Mouse (Mus musculus): ENCODE data around the gene Vps4b.

Gene Vps4b

GRCm38 (mm10) chr1:106796542-106796924 lies at the start of gene Vps4b:
Gene Vps4b (minus strand): TSS chr1:106796728.
- DNase-seq (ENCODE audit: low read depth, low spot score) = peak; percentile 98

DNA sequence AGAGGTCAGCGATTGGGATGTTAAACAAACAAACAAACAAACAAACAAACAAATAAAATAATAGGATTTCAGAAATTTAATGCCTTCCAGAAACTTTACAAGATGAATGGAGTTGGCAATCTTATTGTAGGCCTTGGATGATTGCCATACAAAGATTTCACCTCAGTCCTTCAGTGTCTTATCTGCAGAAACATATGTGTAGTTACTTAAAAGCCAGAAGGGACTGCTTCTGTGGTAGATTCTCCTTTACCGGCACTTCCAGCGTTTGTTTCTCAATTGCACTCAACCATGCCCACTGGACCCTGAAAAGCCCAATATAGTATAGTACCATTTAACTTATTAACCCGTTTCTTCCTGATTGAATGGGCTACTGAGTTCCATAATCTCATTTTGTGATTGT lies 32.3 kb upstream of the Vps4b start:
- DNase-seq (ENCODE audit: low read depth, low spot score) = no peak

- peak; percentile 22 for DNase-seq (ENCODE audit: low read depth, low spot score)
These were observed 25.8 kb upstream of the Vps4b start for GRCm38 (mm10) chr1:106822297-106822696.

DNA sequence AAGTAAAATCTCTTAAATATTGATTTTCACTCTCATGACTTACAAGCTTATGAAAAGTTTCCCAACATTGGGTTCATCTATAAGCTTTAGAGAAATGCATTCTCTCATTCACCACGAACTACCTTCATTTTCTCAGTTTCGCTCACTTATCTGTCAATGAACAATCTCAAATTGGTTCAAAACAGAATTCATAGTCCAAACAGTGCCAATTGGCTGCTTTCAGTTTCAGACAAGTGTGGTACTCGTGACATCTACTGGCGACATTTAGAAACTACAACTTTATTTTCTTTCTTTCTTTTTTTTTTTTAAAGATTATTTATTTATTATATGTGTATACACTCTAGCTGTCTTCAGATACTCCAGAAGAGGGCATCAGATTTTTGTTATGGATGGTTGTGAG lies 21.8 kb upstream of the Vps4b start:
- peak; percentile 56 for DNase-seq (ENCODE audit: low read depth, low spot score)

DNA sequence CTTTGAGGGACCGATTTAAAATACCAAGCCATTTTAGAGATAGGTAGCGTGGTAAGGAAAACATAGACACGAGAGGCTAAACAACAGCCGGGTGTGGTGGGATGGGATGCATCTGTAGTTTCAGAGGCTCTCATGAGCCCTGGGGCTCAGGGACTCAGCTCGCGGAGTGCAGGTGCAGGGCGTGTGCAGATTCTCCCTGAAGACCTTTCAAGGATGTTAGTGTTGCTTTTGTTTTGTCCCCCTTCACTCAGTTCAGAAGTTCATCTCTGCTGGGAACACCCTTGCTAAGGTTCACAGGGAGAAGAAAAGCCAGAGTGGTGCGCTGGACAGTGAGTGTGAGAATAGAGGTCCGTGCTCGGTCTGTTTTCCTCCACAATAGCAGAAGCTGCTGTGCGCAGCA lies 20.2 kb upstream of the Vps4b start:
- DNase-seq (ENCODE audit: low read depth, low spot score) = no peak

- no peak for DNase-seq (ENCODE audit: low read depth, low spot score)
These were observed 18.7 kb upstream of the Vps4b start for GRCm38 (mm10) chr1:106815265-106815664.

DNA sequence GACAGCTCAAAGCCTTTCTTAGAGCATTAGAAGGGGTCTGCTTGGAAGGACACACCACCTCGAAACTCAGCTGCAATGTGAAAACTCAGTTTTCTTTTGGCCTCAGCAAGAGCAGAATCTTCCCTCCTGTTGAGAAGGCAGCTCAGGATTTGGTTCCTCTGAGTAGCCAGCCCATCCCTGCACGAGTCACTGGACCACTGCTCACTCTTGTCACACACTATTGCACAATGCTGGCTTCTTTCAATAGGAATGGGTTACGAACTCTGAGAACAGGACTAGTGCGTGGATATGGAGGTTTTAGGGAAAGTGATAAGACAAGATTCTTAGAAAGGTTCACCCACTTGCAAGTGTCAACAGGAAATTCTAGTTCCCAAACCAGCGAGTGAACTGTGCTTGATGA lies 18.3 kb upstream of the Vps4b start:
- no peak for DNase-seq (ENCODE audit: low read depth, low spot score)

GRCm38 (mm10) chr1:106799931-106800330 lies 3.4 kb upstream of the Vps4b start:
- DNase-seq (ENCODE audit: low read depth, low spot score) = no peak

- no peak for DNase-seq (ENCODE audit: low read depth, low spot score)
These were observed 2.9 kb upstream of the Vps4b start for GRCm38 (mm10) chr1:106799406-106799805.

GRCm38 (mm10) chr1:106796987-106797779 lies 655 bp upstream of the Vps4b start:
- DNase-seq (ENCODE audit: low read depth, low spot score) = no peak

- DNase-seq (ENCODE audit: low read depth, low spot score) = peak; percentile 6
These were observed 640 bp downstream of the Vps4b start for GRCm38 (mm10) chr1:106795634-106796541.

GRCm38 (mm10) chr1:106774896-106775295 lies 21.6 kb downstream of the Vps4b start:
- no peak for DNase-seq (ENCODE audit: low read depth, low spot score)

DNA sequence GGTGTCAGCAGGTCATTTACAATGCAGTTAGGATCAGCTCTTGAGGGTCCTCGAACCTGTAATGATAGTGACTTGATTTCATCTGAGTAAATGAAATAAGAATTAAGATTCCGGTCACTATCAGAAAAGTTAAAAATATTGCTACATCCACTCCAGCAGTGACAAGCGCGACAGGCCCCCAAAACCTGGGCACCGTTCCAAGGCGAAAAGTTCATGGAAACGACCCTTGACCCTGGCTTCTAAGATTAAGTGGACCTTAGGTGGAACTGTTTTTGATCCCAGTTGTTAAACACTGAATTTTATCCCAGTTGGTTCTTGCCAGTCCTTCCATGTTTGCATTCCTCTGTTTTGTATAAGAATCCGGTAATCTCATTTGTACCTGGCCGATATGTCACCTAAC lies 22.4 kb downstream of the Vps4b start:
- DNase-seq (ENCODE audit: low read depth, low spot score) = no peak

DNA sequence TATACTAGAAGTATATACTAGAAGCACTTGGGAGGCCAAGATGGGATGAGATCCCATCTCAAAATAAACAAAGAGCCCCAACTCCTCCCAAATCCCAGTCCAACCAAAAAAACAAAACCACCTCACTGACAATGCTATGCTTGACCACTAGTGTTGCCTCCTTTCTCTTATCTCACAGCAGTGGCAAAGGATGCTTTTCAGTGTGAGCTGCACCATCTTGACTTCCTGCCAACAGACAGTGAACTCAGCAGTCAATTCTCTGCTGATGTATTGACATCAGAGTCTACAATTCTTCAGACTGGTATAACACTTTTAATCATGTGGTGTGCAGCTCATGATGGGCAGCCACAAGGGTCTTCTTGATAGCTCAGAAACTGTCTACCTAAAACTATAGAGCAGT lies 27.8 kb downstream of the Vps4b start:
- DNase-seq (ENCODE audit: low read depth, low spot score) = no peak

DNA sequence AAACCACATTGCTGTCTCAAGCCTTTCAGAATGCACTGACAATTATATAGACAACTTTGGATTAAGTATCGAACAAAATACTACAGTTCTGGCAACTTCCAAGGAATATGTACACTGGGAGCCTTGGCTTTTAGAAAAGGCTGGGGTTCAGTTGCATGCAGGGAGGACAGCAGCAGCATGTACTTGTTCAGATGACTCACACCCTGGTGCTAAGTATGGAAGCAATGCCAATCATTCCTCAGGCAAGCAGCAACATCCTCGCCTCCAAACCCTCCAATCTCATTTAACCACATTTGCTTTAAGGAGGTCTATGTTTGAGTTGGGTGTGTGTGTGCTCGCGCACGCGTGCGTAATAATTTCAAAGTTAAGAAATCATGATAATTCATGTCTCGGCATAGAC lies 30.8 kb downstream of the Vps4b start:
- DNase-seq (ENCODE audit: low read depth, low spot score) = peak; percentile 86

DNA sequence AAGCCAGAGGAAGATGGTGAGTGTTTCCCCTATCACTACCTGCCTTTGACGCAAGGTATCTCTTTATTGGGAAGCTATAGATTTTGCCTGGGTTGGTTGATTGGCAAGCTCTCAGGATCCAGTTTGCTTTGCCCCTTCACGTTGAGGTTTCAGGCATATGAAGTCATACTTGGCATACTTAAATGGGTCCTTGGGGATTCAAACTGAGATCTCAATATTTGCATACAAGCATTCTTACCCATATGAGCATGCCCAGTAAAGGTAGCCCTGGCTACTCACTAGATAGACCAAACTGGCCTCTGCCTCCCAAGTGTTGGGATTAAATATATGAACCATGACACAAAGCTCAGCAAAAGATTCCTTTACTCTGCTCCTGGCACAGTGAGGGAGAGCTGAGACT lies 31.7 kb downstream of the Vps4b start:
- DNase-seq (ENCODE audit: low read depth, low spot score) = no peak

- DNase-seq (ENCODE audit: low read depth, low spot score) = no peak
These were observed 32.2 kb downstream of the Vps4b start for GRCm38 (mm10) chr1:106764281-106764680.

DNA sequence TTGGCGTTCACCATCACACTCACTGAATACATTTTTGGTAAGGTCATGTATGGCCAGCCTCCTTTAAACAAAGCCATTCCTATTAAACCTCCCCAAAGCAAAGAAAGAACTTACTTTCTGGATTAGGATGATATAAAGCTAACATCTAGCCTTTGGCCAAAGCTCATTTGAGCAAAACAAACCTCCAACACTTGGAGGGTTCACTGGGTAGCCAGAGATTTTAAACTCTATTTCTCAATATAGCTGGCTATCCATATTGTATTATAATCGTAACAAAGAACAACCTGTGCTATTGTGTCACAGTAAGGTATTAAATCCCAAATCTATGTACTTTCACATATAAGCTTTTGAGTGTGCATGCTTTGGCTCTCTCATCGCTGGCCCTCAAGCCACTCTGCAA lies 35.8 kb downstream of the Vps4b start:
- DNase-seq (ENCODE audit: low read depth, low spot score) = no peak

DNA sequence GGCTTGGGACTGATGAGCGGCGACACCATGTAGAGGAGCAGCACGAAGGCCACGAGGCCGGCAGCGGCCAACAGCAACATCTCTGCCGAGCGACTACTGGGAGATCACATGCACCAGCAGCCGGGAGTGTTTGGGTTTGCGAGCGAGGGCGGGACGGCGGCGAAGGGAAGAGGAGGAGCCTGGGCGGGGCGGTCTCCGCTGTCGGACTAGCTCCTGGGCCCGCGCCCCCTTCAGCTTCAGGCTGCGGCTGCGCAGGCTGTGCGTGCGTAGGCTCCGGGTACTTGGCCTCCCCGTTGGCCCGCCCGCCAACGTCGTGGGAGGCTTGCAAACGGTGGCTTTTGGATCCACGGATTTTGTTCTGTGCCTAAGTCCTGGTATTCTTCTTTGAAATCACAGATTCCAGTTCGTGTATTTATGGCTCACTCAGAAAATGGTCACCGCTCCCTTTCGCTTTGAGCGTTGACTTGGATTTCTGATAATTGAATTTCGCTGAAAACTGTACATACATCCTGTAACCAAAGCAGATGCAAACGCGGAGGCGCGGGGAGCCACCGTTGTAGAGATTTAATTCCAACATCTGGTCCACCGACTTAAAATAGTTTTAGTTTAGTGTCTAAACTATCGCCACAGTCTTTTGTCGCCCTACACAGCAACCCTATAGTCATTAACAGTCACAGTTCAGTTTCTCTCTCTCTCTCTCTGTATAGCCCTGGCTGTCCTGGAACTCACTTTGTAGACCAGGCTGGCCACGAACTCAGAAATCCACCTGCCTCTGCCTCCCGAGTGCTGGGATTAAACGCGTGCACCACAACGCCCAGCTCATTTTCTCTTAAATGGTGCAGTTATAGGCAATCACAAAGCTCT lies 36.7 kb downstream of the Vps4b start, which contains the start of gene Kdsr:
Gene Kdsr (minus strand): TSS at position 156 of the 864 bp plus-strand sequence.
- DNase-seq (ENCODE audit: low read depth, low spot score) = peak; percentile 99

DNA sequence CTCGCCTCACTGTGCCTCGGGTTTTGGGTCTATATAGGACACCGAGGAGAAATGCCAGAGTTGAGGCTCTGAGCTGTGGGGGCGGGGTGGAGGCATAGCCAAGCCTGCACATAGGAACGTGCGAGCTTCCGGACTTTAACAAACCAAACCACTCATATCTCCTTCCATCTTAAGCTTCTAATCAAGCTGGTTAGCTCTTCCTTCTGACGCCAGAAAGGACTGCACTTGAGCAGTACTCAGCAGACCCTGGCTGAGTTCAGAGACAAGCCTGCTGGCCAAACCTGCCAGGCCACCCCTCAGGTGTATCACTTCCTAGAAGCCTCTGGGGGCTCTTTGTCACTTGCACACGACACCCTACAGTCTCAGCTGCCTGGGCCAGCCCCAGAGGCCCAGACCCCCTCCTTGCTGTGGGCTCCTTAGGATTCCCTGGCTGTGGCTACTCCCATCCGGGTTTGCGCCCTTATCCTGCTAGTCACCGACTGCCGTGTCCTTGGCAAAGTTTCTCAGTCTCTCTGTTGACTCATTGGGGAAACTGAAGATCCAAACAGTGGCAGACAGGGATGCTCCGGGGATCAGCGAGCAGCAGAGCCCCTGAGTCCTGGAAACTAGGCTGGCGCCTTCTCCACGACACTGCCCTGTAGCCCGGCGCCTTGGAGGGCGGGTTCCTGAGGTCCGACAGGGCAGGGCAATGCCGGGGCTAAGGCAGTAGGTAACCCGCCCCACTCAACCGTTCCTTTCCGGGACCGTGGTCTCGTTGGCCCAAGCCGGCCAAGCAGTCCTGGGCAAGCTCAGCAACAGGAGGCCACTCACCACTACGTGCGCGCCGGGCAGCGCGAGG lies 37.6 kb downstream of the Vps4b start:
- peak; percentile 48 for DNase-seq (ENCODE audit: low read depth, low spot score)

DNA sequence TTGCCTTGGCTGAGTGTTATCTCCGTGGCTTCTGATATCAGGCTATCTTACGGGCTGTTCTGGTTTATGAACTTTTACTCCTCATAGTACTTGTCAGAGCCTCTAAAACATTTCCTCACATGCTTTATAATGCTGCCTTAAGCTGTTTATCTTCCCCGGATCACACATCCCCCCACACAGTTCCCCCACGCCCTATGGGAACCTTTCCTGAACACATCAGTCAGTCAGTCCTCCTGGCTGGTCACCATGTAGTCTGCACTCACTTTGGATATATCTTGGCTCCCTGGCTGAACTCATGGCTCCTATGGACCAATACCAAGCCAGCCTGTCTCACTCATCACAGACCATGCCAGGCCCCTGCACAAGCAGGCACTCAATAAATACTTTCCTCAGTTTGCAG lies 39.9 kb downstream of the Vps4b start:
- no peak for DNase-seq (ENCODE audit: low read depth, low spot score)
